Mouse (Mus musculus) E14TG2a.4 (cell line): ENCODE measurements around the gene Gm17949.

Experiments used
- CTCF ChIP-seq: conservative IDR thresholded peaks from 2 replicates; pipeline ENCODE4 v1.5.1; 2014; ENCODE audit warnings: low read length
- POU5F1 ChIP-seq: IDR thresholded peaks from 2 replicates; pipeline ENCODE4 v1.6.1; 2014; ENCODE audit warnings: low read length, borderline replicate concordance

DNA sequence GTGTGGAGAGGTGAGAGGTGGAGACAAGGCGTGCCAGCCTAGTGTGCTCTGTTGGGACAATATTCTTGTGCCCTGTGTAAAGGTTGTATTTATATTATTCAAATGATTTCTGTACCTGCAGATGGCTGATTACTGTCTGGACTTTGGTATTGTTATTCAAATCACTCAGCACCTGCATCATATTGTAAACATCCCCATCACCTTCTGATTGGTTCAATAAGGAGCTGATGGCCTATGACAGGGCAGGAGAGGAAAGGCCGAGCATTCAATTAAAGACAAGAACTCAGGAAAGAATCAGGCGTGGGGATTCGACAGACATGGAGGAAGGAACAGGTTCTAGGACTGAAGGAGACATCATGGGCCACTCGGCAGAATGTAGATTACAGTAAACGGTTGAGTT lies 47.6 kb upstream of the Gm17949 start:
- TF ChIP-seq CTCF (no peak), POU5F1 (no peak)
